Mouse (Mus musculus) left cerebral cortex, adult 18-20 months (tissue): ENCODE measurements around the gene Clec2i. TPM values are rescaled to one million over a fixed set of nuclear protein-coding genes. Genes with fewer than 3 reads are reported as not detected.
A peak's percentile ranks its signal among the peaks of the same experiment; 100 is the strongest.
"Not testable (repeated sequence)": the region's sequence is repeated elsewhere in the genome, so short reads cannot be mapped to it uniquely, and the experiment has no call there.

Experiments used
- DNase-seq, 2 experiments: peaks; one replicate each; pipeline ENCODE4 v3.0.0; 2021 to 2022; ENCODE audit warnings: low spot score in 2 of 2, mixed read lengths in 1 of 2
- long read RNA-seq, 2 experiments: library from polyadenylated mRNA; stranded (forward); transcript quantifications; one replicate each; pipeline ENCODE4 v2.0.0; 2021
- total RNA-seq, 2 experiments: library from RNA; stranded (reverse); gene quantifications; 2 replicates each; pipeline ENCODE4 v1.2.3; 2021

The Clec2i gene
- not detected for total RNA-seq
- long read RNA-seq, experiment 1: 0 reads
- long read RNA-seq, experiment 2: 0 reads

GRCm38 (mm10) chr6:128887091-128887790, at the start of gene Clec2i:
Gene Clec2i (plus strand): TSS chr6:128887588.
- peak; percentile 14 to 35 for DNase-seq

GRCm38 (mm10) chr6:128838342-128839265, 48.8 kb upstream of the Clec2i start:
- peak; percentile 85 to 89 for DNase-seq

- DNase-seq: peak; percentile 63 to 70
Measured at GRCm38 (mm10) chr6:128839266-128839771, 48.1 kb upstream of the Clec2i start.

- no peak for DNase-seq
Measured at GRCm38 (mm10) chr6:128839921-128840320, 47.5 kb upstream of the Clec2i start.

GRCm38 (mm10) chr6:128840669-128841068, 46.7 kb upstream of the Clec2i start:
- DNase-seq: not testable (repeated sequence)

GRCm38 (mm10) chr6:128841327-128842089, 45.9 kb upstream of the Clec2i start:
- DNase-seq: no peak

- no peak for DNase-seq
Measured at GRCm38 (mm10) chr6:128842356-128842944, 44.9 kb upstream of the Clec2i start.

GRCm38 (mm10) chr6:128842945-128843478, 44.4 kb upstream of the Clec2i start:
- peak; percentile 91 to 93 for DNase-seq

- peak; percentile 25 to 29 for DNase-seq
Measured at GRCm38 (mm10) chr6:128843479-128843992, 43.9 kb upstream of the Clec2i start.

- DNase-seq: peak; percentile 18 to 44
Measured at GRCm38 (mm10) chr6:128844131-128844530, 43.3 kb upstream of the Clec2i start.

- no peak for DNase-seq
Measured at GRCm38 (mm10) chr6:128844586-128845080, 42.8 kb upstream of the Clec2i start.

- DNase-seq: peak; percentile 72 to 81
Measured at GRCm38 (mm10) chr6:128845319-128845979, 41.9 kb upstream of the Clec2i start.

- DNase-seq: no peak
Measured at GRCm38 (mm10) chr6:128845998-128846542, 41.3 kb upstream of the Clec2i start.

- DNase-seq: no peak
Measured at GRCm38 (mm10) chr6:128847401-128847800, 40.0 kb upstream of the Clec2i start.

GRCm38 (mm10) chr6:128849902-128850301, 37.5 kb upstream of the Clec2i start:
- DNase-seq: peak; percentile 42 to 48

- DNase-seq: no peak
Measured at GRCm38 (mm10) chr6:128850671-128851070, 36.7 kb upstream of the Clec2i start.

GRCm38 (mm10) chr6:128851151-128851550, 36.2 kb upstream of the Clec2i start:
- DNase-seq: no peak

GRCm38 (mm10) chr6:128852766-128853165, 34.6 kb upstream of the Clec2i start:
- no peak for DNase-seq
